Mouse (Mus musculus) embryonic facial prominence, embryonic 14.5 days (tissue): Measurements from ENCODE around the gene Map3k14. TPM values are rescaled to one million over a fixed set of nuclear protein-coding genes. Genes with fewer than 3 reads are reported as not detected.

Source experiments
- ATAC-seq: fragments of 200-750 bp; cut with Nextera tagmentation; 2 replicates; pipeline ENCODE4 v1.8.0; 2017; ENCODE audit warnings: low read depth, moderate number of reproducible peaks, moderate TSS enrichment
- DNase-seq: peaks from one replicate; pipeline ENCODE4 v3.0.0-alpha.2; 2015; ENCODE audit warnings: low spot score
- H3K27ac ChIP-seq: fragments of 300-500 bp; sonication (generic); replicated peaks from 2 replicates; pipeline ENCODE4 v1.5.1; 2014; ENCODE audit warnings: low read depth, mild to moderate bottlenecking, low read length, moderate library complexity
- H3K27me3 ChIP-seq: fragments of 300-500 bp; sonication (generic); replicated peaks from 2 replicates; pipeline ENCODE4 v1.6.1; 2014; ENCODE audit warnings: low read length; ENCODE audit not compliant: control insufficient read depth, insufficient read depth
- H3K36me3 ChIP-seq: fragments of 300-500 bp; sonication (generic); 2 replicates; pipeline ENCODE4 v1.6.1; 2014; ENCODE audit warnings: low read length, mixed read lengths; ENCODE audit not compliant: control insufficient read depth, insufficient read depth
- H3K4me1 ChIP-seq: fragments of 300-500 bp; sonication (generic); 2 replicates; pipeline ENCODE4 v1.6.1; 2014; ENCODE audit warnings: antibody characterized with exemption, low read length; ENCODE audit not compliant: control insufficient read depth, insufficient read depth
- H3K4me2 ChIP-seq: fragments of 300-500 bp; sonication (generic); 2 replicates; pipeline ENCODE4 v1.6.1; 2014; ENCODE audit warnings: low read depth, mild to moderate bottlenecking, low read length, moderate library complexity, mixed read lengths
- H3K4me3 ChIP-seq: fragments of 300-500 bp; sonication (generic); 2 replicates; pipeline ENCODE4 v1.5.1; 2014; ENCODE audit warnings: low read depth, mild to moderate bottlenecking, low read length
- H3K9ac ChIP-seq: fragments of 300-500 bp; sonication (generic); 2 replicates; pipeline ENCODE4 v1.6.1; 2014; ENCODE audit warnings: low read depth, mild to moderate bottlenecking, low read length, moderate library complexity, mixed read lengths
- H3K9me3 ChIP-seq: fragments of 300-500 bp; sonication (generic); 2 replicates; pipeline ENCODE4 v1.6.1; 2016; ENCODE audit warnings: low read length; ENCODE audit not compliant: control insufficient read depth
- WGBS: fragments of 180-500 bp; shearing (Covaris S2); extraction: QIAGEN DNeasy Blood & Tissue Kit; methylation state at CpG from one replicate; pipeline ENCODE4 v1.1.7; 2014; 5-methylcytosine and 5-hydroxymethylcytosine counted together
- polyA plus RNA-seq: library from polyadenylated mRNA; unstranded; fragments of >200 nt; fragmentation: Nextera tagmentation; extraction: Ambion mirVana; gene quantifications from 2 replicates; pipeline ENCODE4 v1.2.1, GENCODE M21; 2014

Gene Map3k14
- polyA plus RNA-seq, 1 experiment from 2014 or later, result 4.6 TPM

DNA sequence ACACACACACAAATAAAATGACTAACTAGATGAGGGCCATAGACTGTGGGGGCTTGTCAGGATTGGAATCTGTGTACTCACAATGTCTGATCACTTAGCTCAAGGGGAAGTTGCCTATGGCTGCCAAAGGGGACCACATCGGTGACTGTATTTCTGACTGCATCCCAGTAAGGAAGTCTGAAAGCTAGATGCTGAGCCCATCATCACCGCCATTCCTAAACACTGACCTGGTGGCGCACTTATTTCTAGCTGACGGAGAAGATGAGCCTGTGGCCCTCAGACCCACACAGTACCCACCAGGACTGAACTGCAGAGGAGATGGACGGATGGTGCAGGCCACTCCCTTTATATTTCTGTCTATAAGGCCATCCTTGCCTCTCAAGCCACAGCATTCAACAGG lies 7.2 kb downstream of the Map3k14 start:
- Histone ChIP-seq H3K27me3 (no peaks in the 10 kb centered on the region), H3K4me1 (peaks cover 14% of the 10 kb centered on the region), H3K4me3 (no peak overlapping the region), H3K27ac (no peak overlapping the region), H3K36me3 (no peaks in the 10 kb centered on the region), H3K9me3 (no peaks in the 10 kb centered on the region), H3K4me2 (no peak overlapping the region), H3K9ac (no peak overlapping the region)
- ATAC-seq (no peak), DNase-seq (no peak)
- WGBS, result 96% methylated on average over 5 of the region's 5 CpGs

DNA sequence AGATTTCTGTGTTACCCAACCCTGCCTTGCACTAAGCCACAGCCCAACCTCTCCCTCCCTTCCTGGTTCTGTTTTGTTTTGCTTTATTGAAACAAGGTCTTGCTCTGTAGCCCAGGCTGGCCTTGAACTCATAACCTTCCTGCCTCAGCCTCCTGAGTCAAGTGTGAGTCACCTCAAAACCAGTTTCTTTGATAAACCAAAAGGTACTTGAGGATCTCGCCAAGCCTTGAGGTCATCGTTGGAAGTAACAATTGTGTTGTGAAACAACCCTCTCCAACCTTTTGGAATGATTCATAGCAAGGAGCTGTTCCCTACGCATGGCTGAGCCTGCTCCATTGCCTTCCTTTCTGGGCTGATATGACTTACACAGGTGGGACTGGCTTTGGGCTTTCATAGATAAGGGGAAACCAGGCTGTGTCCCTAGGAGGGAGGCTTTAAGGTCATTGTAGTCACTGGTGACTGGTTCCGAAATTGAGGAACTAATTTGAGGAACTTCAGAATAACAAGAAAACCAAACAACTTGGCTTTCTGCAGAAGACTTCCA lies 9.3 kb downstream of the Map3k14 start:
- Histone ChIP-seq H3K9me3 (no peaks in the 10 kb centered on the region), H3K4me3 (no peak overlapping the region), H3K36me3 (no peaks in the 10 kb centered on the region), H3K27me3 (no peaks in the 10 kb centered on the region), H3K9ac (no peak overlapping the region), H3K27ac (no peak overlapping the region), H3K4me1 (no peaks in the 10 kb centered on the region), H3K4me2 (no peak overlapping the region)
- no peak for ATAC-seq
- 91% methylated on average over 4 of the region's 4 CpGs for WGBS
- no peak for DNase-seq

GRCm38 (mm10) chr11:103253605-103254004 lies 13.7 kb downstream of the Map3k14 start:
- no peaks in the 10 kb centered on the region for H3K36me3 ChIP-seq
- H3K9ac ChIP-seq, result no peak overlapping the region
- H3K4me3 ChIP-seq, result no peak overlapping the region
- 76% methylated on average over 5 of the region's 5 CpGs for WGBS
- peaks cover 6% of the 10 kb centered on the region for H3K4me1 ChIP-seq
- no peaks in the 10 kb centered on the region for H3K27me3 ChIP-seq
- H3K4me2 ChIP-seq, result no peak overlapping the region
- H3K27ac ChIP-seq, result no peak overlapping the region
- no peaks in the 10 kb centered on the region for H3K9me3 ChIP-seq
- ATAC-seq, result peak; percentile 18; the same call in 1 of the 2 replicates
- no peak for DNase-seq

DNA sequence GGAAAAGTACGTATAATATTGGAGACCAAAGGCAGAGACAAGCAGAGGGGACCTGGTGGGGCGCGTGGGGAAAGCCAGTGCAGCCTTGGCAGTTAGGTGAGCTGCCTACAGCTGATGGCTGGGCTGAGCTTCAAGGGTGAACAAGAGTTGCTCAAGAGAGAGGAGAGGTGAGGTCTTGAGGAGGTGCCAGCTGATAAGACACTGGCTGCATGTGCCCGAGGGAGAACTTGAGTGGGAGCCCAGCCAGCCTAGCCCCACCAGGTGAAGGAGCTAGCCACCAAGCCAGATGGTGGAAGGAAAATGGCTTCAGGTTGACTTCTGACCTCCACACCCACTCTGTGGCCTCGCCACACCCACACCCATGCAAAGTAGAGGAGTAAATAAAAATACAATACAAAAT lies 14.9 kb downstream of the Map3k14 start:
- H3K9me3 ChIP-seq, result no peaks in the 10 kb centered on the region
- H3K27ac ChIP-seq, result no peak overlapping the region
- H3K4me1 ChIP-seq, result peaks cover 18% of the 10 kb centered on the region
- H3K27me3 ChIP-seq, result no peaks in the 10 kb centered on the region
- ATAC-seq, result no peak
- no peak for DNase-seq
- no peak overlapping the region for H3K4me2 ChIP-seq
- 91% methylated on average over 5 of the region's 5 CpGs for WGBS
- no peak overlapping the region for H3K9ac ChIP-seq
- H3K4me3 ChIP-seq, result no peak overlapping the region
- no peaks in the 10 kb centered on the region for H3K36me3 ChIP-seq

- peaks cover 32% of the 10 kb centered on the region for H3K4me1 ChIP-seq
- H3K36me3 ChIP-seq, result no peaks in the 10 kb centered on the region
- DNase-seq, result no peak
- WGBS, result 89% methylated on average over 3 of the region's 3 CpGs
- H3K27ac ChIP-seq, result no peak overlapping the region
- H3K4me3 ChIP-seq, result no peak overlapping the region
- H3K9me3 ChIP-seq, result no peaks in the 10 kb centered on the region
- H3K27me3 ChIP-seq, result no peaks in the 10 kb centered on the region
- no peak overlapping the region for H3K4me2 ChIP-seq
- no peak overlapping the region for H3K9ac ChIP-seq
- no peak for ATAC-seq
Observed at GRCm38 (mm10) chr11:103250324-103250723, 16.9 kb downstream of the Map3k14 start.

- no peaks in the 10 kb centered on the region for H3K27me3 ChIP-seq
- ATAC-seq (no peak), DNase-seq (no peak)
- 50% methylated on average over 6 of the region's 6 CpGs for WGBS
- peaks cover 36% of the 10 kb centered on the region for H3K4me1 ChIP-seq
- H3K9me3 ChIP-seq, result no peaks in the 10 kb centered on the region
- H3K27ac ChIP-seq, result no peak overlapping the region
- no peak overlapping the region for H3K4me2 ChIP-seq
- H3K9ac ChIP-seq, result no peak overlapping the region
- H3K36me3 ChIP-seq, result no peaks in the 10 kb centered on the region
- no peak overlapping the region for H3K4me3 ChIP-seq
Observed at GRCm38 (mm10) chr11:103249509-103249908, 17.8 kb downstream of the Map3k14 start.

GRCm38 (mm10) chr11:103248837-103249236 lies 18.4 kb downstream of the Map3k14 start:
- ATAC-seq, result no peak
- Histone ChIP-seq H3K27ac (no peak overlapping the region), H3K4me1 (peaks cover 36% of the 10 kb centered on the region), H3K4me2 (no peak overlapping the region), H3K27me3 (no peaks in the 10 kb centered on the region), H3K36me3 (no peaks in the 10 kb centered on the region), H3K9ac (peak overlapping the region; percentile 26; the same call in 1 of the 2 replicates), H3K4me3 (no peak overlapping the region), H3K9me3 (no peaks in the 10 kb centered on the region)
- DNase-seq, result no peak
- WGBS, result 59% methylated on average over 5 of the region's 5 CpGs

GRCm38 (mm10) chr11:103247504-103248177 lies 19.6 kb downstream of the Map3k14 start:
- no peaks in the 10 kb centered on the region for H3K9me3 ChIP-seq
- no peaks in the 10 kb centered on the region for H3K27me3 ChIP-seq
- no peak overlapping the region for H3K4me2 ChIP-seq
- 39% methylated on average over 11 of the region's 11 CpGs for WGBS
- H3K27ac ChIP-seq, result peak overlapping the region; percentile 68
- no peak overlapping the region for H3K9ac ChIP-seq
- H3K36me3 ChIP-seq, result no peaks in the 10 kb centered on the region
- DNase-seq (peak; percentile 97), ATAC-seq (peak; percentile 88)
- H3K4me1 ChIP-seq, result peaks cover 36% of the 10 kb centered on the region
- no peak overlapping the region for H3K4me3 ChIP-seq

DNA sequence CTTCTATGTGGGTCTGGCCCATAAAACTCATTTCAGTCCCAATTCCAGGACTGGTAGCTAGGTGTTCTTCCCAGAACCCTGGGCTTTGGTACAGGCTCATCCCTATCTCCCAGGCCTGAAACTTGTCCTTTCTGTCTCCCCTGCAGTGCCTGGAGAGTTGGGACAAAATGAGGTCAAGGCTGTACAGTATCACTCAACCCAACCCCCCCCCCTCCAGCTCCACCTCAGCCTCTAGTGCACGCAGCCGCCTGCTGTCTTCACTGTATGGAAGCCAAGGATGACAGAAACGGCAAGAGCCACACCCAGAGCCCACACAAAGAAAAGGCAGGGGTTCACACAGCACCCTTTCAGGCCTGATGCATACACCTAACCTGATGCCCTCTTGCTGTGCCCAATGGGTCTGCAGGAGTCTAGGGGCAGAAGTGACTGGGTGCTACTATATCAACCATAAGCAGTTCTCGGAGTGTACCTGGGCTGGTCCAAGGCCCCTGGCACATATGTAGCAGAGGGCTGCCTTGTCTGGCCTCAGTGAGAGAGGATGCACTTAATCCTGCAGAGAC lies 20.5 kb downstream of the Map3k14 start:
- H3K4me3 ChIP-seq, result no peak overlapping the region
- no peaks in the 10 kb centered on the region for H3K27me3 ChIP-seq
- no peaks in the 10 kb centered on the region for H3K9me3 ChIP-seq
- no peaks in the 10 kb centered on the region for H3K36me3 ChIP-seq
- DNase-seq (no peak), ATAC-seq (no peak; the same call in 1 of the 2 replicates)
- H3K9ac ChIP-seq, result no peak overlapping the region
- 30% methylated on average over 4 of the region's 4 CpGs for WGBS
- peaks cover 36% of the 10 kb centered on the region for H3K4me1 ChIP-seq
- H3K27ac ChIP-seq, result peak overlapping the region; percentile 45
- no peak overlapping the region for H3K4me2 ChIP-seq
